Mouse (Mus musculus): Measurements from ENCODE around the gene Swsap1.

Swsap1 gene

GRCm38 (mm10) chr9:21935466-21936131, 20.0 kb upstream of the Swsap1 start:
- no peak for DNase-seq (ENCODE audit: low spot score)

DNA sequence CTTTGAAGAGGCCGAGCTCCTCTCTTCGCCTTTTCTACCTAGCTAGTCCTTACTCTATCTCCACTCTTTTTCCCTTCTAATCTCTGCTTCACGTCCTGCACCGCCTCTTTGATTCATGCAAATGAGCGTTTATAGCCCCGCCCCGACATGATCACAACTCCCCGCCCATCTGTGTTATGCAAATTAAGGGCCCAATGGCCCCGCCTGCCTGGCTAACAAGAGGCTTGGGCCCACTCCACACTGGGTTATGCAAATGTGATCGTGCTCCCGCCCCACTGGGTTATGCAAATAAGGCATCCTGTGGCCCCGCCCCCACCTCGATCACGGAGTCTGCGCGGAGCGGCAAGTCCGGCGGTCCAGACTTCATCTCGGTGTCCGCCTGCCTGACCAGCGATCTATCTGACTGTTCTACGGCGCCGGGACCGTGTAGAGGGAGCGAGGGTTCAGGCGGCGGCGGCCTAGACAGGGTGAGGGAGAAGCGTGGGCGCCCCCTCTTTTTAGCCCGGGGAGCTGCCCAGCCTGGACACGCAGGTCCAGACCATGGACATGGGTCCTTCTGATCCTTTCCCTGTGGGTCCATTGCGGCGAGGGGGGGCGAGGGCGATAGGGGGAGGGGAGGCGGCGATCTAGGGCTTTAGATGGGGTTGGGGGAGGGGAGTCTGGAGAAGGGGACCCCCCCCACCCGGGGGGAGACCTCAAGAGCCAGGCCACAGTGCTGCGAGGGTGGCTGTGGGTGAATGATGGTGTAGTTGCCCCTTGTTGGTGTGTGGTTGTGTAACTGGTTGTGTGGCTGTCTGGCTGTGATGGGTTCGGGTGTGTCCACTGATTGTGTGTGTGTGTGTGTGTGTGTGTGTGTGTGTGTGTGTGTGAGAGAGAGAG, 18.6 kb upstream of the Swsap1 start, which contains the start of gene Plppr2:
Gene Plppr2 (plus strand): TSS at position 342 of the 879 bp plus-strand sequence.
- DNase-seq (ENCODE audit: low spot score) = peak; percentile 89

DNA sequence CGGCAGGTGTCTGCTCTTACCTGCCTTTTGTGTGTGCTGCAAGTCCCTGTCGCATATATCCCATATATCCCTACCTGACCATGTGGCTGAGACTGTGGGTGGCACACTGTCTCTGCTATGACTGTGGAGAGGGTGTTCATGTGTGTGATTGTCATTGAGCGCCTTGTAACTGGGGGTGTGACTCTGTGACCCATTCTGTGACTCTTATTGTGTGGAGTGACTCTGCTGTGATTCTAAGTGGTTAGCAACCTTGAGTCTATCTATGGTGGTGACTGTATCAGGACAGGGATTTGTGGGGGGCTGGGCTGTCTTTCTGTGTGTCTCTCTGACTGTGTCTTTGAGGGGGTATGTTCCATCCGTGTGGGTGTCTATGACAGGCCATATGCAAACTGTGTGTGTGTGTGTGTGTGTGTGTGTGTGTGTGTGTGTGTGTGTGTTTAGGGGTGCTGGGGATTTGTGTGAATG, 17.8 kb upstream of the Swsap1 start:
- DNase-seq (ENCODE audit: low spot score) = no peak

DNA sequence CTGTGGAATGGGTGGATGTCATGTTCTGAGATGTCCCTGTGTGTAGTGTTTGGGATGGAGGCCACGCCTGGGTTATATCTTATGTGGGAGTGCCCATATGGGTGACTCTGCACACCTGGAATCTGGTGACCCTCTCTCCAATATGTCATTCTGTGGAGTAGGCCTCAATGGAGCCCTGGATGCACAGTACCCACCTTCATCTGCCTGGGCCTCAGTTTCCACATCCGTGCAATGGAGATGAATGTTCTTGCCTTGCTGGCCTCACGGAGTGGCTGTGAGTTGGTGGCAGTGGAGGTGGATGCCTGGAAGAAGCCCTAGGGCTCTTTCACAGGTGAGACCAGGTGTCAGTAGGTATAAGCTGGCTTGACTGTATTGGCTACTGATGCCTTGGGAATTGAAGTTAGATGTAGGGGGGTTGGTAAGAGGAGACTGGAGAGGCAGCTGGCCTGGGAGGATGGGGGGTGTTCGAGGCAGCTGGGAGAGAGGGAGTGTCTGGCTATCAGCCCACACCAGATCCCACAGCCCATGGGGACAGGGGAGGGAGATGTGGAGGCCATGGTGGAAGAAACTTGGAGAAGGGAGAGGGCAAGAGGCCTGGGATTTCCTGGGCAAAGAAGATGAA, 17.2 kb upstream of the Swsap1 start:
- DNase-seq (ENCODE audit: low spot score) = no peak

DNA sequence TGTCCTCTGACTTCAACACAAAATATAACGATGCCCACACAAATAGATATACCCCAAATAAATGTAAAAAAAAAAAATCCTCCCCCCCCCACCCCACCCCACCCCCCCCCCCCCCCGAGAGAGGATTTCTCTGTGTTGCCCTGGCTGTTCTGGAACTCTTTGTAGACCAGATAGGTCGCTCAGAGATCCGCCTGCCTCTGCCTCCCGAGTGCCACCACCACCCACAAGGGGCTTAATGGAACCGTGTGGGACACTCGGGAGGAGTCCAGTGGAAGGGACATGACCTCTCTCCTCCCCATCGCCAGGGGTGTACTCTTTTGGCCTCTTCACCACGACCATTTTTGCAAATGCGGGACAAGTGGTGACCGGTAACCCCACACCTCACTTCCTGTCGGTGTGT, 12.5 kb upstream of the Swsap1 start:
- DNase-seq (ENCODE audit: low spot score) = no peak

DNA sequence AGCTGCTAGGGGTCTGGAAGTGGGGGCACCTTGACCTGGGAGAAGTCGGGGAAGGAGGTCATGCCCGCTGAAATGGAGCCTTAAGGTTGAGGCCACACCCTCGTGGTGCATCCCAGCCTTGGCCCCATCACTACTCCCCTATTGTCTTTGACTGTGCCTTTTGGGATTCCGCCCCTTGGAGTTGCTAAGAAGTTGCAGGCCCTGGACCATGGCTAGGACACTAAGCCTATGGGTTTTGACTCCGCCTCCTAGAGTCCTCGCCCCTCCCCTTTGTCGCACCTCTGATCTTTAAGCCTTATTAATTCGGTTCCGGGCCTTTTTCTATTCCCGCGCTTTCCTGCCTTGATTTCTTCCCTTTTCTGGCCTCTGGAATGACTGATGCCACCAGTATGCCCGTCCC, 11.9 kb upstream of the Swsap1 start:
- DNase-seq (ENCODE audit: low spot score) = no peak

DNA sequence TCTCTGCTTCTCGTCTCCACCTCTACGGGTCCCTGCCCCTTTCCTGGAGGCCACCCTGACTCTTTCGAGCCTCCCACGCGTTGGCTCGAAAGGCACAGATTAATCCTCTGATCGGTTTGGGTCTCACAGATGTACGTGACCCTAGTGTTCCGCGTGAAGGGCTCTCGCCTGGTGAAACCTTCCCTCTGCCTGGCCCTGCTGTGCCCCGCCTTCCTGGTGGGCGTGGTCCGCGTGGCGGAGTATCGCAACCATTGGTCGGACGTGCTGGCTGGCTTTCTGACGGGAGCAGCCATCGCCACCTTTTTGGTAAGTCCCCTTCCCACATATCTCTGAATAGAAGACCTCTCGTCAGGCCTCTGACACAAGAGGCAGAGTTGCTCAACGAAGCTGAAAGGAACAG, 11.3 kb upstream of the Swsap1 start:
- no peak for DNase-seq (ENCODE audit: low spot score)

- DNase-seq (ENCODE audit: low spot score) = no peak
Observed at GRCm38 (mm10) chr9:21947540-21948130, 7.9 kb upstream of the Swsap1 start.

DNA sequence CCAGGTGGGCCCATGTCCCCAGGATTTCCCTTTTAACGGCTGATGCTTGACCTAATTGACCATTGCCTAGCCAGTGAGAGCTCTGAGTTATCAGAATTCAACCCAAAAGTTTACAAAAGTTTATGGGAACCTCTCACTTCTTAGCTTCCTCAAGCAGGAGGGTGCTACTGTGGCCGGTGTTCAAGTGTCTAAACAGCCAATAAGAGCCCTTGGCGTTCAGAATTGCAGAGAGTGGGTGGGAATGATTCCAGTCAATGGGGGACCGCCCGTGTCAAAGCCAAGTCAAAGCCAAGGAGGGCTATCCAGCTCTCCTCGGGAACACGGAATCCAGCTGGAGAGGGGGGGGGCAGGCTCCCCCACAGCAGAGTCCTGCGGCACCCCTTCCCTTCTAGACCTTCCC, 7.4 kb upstream of the Swsap1 start:
- DNase-seq (ENCODE audit: low spot score) = no peak

DNA sequence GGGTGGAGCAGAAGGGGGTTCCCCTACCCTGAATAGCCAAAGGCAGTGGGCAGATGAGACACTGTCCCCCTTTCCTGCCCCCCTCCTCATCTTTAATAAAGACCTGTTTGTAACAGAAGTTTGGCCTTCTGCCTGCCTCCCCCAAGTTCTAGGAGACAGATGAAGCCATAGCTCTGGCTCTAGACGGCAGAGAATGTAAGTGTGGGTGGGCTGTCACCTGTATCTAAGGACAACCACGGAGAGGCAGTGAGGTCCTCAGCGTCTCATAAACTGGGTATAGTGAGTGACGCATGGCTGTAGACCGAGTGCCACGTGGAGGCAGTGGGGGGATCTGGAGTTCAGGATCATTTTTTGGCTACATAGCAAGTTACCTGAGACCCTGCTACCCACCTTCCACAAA, 6.8 kb upstream of the Swsap1 start:
- DNase-seq (ENCODE audit: low spot score) = no peak

- peak; percentile 70 for DNase-seq (ENCODE audit: low spot score)
Observed at GRCm38 (mm10) chr9:21950322-21950721, 5.2 kb upstream of the Swsap1 start.

- no peak for DNase-seq (ENCODE audit: low spot score)
Observed at GRCm38 (mm10) chr9:21951977-21952376, 3.6 kb upstream of the Swsap1 start.

- DNase-seq (ENCODE audit: low spot score) = no peak
Observed at GRCm38 (mm10) chr9:21953600-21953999, 2.0 kb upstream of the Swsap1 start.

GRCm38 (mm10) chr9:21954635-21955034, 920 bp upstream of the Swsap1 start:
- no peak for DNase-seq (ENCODE audit: low spot score)

DNA sequence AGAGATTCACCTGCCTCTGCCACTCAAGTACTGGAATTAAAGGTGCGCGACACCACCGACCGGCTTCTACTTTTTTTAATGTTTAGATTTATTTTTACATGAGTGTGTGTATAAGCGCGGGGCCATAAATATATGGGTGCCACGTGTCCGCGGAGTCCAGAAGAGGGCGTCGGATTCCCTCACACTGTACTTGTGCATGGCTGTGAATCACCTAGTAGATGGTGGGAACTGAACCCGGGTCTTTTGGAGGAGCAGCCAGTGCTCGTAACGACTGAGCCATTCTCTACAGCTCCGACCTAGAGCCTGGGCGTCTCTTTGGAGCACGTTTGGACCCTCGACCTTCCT, 358 bp upstream of the Swsap1 start:
- DNase-seq (ENCODE audit: low spot score) = no peak

DNA sequence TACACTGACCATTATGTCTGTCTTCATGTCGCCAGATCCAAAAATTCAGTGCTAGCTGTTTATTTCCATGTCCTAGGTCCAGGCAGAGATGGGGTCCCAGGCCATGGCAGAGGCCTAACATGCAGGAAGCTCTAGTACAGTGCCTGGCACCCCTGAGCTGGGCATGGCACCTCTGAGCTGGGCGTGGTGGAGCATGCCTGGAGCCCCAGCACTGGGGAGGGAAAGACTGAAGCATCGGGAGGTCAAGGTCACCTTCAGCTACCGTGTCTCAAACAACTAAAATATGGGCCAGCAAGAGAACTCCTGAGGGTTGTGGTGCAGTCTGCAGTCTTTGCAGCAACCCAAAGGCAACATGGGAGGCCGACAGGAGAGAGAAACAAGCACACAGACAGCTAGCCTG, 2.8 kb downstream of the Swsap1 start:
- no peak for DNase-seq (ENCODE audit: low spot score)

- DNase-seq (ENCODE audit: low spot score) = no peak
Observed at GRCm38 (mm10) chr9:21959244-21959643, 3.7 kb downstream of the Swsap1 start.

GRCm38 (mm10) chr9:21960135-21960534, 4.6 kb downstream of the Swsap1 start:
- DNase-seq (ENCODE audit: low spot score) = no peak

GRCm38 (mm10) chr9:21960558-21961208, 5.1 kb downstream of the Swsap1 start:
- DNase-seq (ENCODE audit: low spot score) = no peak

GRCm38 (mm10) chr9:21961366-21961980, 5.9 kb downstream of the Swsap1 start:
- DNase-seq (ENCODE audit: low spot score) = no peak

DNA sequence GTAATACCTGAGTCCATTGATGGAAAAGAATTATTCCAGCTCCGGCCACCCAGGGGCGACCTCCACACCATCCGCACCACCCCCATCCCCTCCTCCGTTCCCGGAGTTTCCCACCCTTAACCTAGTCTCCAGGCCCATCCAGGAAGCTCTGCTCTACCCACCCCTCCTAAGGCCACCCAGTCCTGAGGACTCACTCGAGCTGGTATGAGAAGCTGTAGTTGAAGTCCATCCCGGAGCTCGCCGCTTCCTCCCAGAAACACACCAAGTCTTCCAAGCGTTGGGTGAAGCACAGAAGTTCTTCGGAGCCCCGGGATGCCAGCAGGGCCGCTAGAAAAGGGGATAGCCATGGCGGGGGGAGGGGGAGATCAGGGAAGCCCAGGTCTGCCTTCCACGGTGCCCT, 6.5 kb downstream of the Swsap1 start:
- peak; percentile 10 for DNase-seq (ENCODE audit: low spot score)
